Mouse (Mus musculus): ENCODE results near the gene Acaa1b. TPM values are rescaled to one million over a fixed set of nuclear protein-coding genes. Genes with fewer than 3 reads are reported as not detected.
A peak's percentile ranks its signal among the peaks of the same experiment; 100 is the strongest.

The Acaa1b gene
- total and polyA plus RNA-seq, 2 experiments from 2014 or later: 2.8 to 4.6 TPM

DNA sequence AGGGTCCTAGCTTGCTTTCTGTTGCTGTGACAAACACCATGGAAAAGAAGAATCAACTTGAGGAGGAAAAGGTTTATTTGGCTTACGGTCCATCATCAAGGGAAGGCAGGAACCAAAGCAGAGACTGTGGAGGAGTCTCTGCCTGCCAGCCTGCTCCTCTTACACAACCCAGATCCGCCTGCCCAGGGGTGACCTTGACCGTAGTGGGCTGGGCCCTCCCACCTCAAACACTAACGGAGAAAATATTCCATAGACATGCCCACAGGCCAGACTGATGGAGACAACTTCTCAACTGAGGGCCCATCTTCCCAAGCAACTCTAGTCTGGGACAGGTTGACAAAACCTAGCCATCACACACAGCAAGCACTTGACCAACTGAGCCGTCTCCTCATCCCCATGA is 14.8 kb downstream of the Acaa1b start:
- Histone ChIP-seq H3K9me3 (ENCODE audit: low read length) (no peaks in the 10 kb centered on the region), H3K36me3 (ENCODE audit: insufficient read depth, low read length) (no peaks in the 10 kb centered on the region), H3K4me1 (ENCODE audit: insufficient read depth, low read length) (no peaks in the 10 kb centered on the region), H3K9ac (replicated peaks; ENCODE audit: low read length, poor library complexity, severe bottlenecking) (no peak overlapping the region), H3K4me2 (ENCODE audit: low read depth, low read length, poor library complexity, severe bottlenecking) (no peak overlapping the region), H3K4me3 (ENCODE audit: low read depth, low read length) (no peak overlapping the region), H3K27ac (ENCODE audit: low read depth, low read length) (no peak overlapping the region), H3K27me3 (ENCODE audit: insufficient read depth, low read length) (no peaks in the 10 kb centered on the region)
- ATAC-seq (ENCODE audit: low FRiP score) (no peak), DNase-seq (ENCODE audit: low spot score) (no peak)
- no peak for TF ChIP-seq CTCF (IDR thresholded peaks at IDR 0.05)
- WGBS: 88% methylated on average over 5 of the region's 5 CpGs

DNA sequence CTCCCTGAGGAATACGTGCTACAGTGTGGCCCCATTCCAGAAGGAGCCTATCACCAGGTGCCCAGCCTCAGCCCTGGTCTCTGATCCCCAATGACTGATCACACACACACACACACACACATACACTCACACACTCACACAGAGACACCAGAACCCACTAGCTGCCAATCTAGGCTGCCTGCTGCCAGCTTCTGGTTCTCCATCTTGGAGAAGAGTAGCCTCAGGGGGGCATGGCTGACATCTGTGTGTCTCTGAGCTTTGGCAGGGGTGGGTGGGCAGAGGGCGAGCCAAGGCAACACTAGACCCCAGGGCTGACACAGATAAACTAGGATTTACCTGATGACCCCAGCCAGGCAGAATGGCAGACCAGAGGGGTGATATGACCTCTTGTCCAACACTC is 18.1 kb downstream of the Acaa1b start:
- WGBS: 79% methylated on average over 2 of the region's 2 CpGs
- TF ChIP-seq CTCF (IDR thresholded peaks at IDR 0.05): no peak
- Histone ChIP-seq H3K27ac (ENCODE audit: low read depth, low read length) (no peak overlapping the region), H3K4me3 (ENCODE audit: low read depth, low read length) (no peak overlapping the region), H3K36me3 (ENCODE audit: insufficient read depth, low read length) (no peaks in the 10 kb centered on the region), H3K4me1 (ENCODE audit: insufficient read depth, low read length) (no peaks in the 10 kb centered on the region), H3K4me2 (ENCODE audit: low read depth, low read length, poor library complexity, severe bottlenecking) (no peak overlapping the region), H3K9me3 (ENCODE audit: low read length) (peaks cover 6% of the 10 kb centered on the region; the same call in 1 of the 2 replicates), H3K9ac (replicated peaks; ENCODE audit: low read length, poor library complexity, severe bottlenecking) (no peak overlapping the region), H3K27me3 (ENCODE audit: insufficient read depth, low read length) (no peaks in the 10 kb centered on the region)
- ATAC-seq (ENCODE audit: low FRiP score) (no peak), DNase-seq (ENCODE audit: low spot score) (no peak)

DNA sequence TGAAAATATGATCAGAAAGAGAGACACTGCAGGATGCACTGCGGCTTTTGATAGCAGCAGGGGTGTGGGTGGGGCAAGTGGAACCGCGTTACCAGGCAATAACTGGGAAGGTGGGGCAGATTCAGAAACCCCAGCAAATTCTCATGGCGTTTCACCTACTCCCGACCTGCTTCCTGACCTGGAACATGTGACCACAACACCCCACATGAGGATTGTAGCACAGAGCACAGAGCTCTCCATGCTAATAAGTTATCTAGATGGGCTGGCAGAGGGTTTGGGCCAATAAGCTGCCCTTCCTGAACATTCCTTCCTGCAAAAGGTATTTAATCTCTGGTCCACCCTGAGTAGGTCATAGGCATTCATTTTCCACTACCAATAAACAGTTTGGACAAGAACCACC is 26.2 kb downstream of the Acaa1b start:
- no peak for ATAC-seq (ENCODE audit: low FRiP score)
- 67% methylated on average over 5 of the region's 5 CpGs for WGBS
- H3K27me3 ChIP-seq (ENCODE audit: insufficient read depth, low read length): no peaks in the 10 kb centered on the region
- no peak overlapping the region for H3K9ac ChIP-seq (replicated peaks; ENCODE audit: low read length, poor library complexity, severe bottlenecking)
- no peak for DNase-seq (ENCODE audit: low spot score)
- no peak for TF ChIP-seq CTCF (IDR thresholded peaks at IDR 0.05)
- no peaks in the 10 kb centered on the region for H3K36me3 ChIP-seq (ENCODE audit: insufficient read depth, low read length)
- no peak overlapping the region for H3K4me2 ChIP-seq (ENCODE audit: low read depth, low read length, poor library complexity, severe bottlenecking)
- no peaks in the 10 kb centered on the region for H3K4me1 ChIP-seq (ENCODE audit: insufficient read depth, low read length)
- no peak overlapping the region for H3K27ac ChIP-seq (ENCODE audit: low read depth, low read length)
- H3K9me3 ChIP-seq (ENCODE audit: low read length): no peaks in the 10 kb centered on the region
- no peak overlapping the region for H3K4me3 ChIP-seq (ENCODE audit: low read depth, low read length)

DNA sequence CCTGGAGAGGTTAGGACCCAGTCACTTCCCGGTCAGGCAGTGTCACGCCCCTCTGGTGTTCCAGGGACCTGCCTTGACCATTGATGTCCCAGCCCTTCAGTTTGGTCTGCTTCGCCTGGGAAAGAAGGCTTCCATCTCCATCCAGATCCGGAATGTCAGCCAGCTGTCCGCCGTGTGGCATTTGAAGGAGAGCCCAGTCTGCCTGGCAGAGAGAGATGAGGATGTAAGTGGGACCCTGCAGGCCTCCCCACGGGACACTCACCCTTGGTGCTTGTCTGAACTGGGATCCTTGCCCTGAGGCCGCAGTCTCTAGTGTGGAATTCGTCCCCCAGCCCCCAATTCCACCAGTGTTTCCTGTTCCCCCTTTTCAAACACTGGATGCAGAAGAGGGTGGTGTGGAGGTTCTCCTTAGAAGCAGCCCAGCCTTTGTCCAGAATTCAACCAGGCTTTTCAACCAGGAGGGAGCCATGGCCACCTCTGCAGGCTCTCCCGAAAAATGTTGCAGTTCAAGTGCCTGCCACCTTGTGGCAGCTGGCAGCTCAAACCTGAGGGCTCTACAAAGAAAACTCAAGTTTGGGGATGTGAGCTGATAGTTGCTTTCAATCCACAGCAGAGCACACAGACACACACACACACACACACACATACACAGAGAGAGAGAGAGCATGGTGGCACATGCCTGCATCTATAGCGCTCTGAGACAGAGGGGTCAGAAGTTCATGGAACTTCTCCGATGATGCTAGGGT is 28.3 kb downstream of the Acaa1b start:
- H3K4me2 ChIP-seq (ENCODE audit: low read depth, low read length, poor library complexity, severe bottlenecking): no peak overlapping the region
- no peak overlapping the region for H3K9ac ChIP-seq (replicated peaks; ENCODE audit: low read length, poor library complexity, severe bottlenecking)
- DNase-seq (ENCODE audit: low spot score): peak; percentile 25
- 85% methylated on average over 12 of the region's 12 CpGs for WGBS
- TF ChIP-seq CTCF (IDR thresholded peaks at IDR 0.05): peak; percentile 63
- no peaks in the 10 kb centered on the region for H3K4me1 ChIP-seq (ENCODE audit: insufficient read depth, low read length)
- H3K36me3 ChIP-seq (ENCODE audit: insufficient read depth, low read length): no peaks in the 10 kb centered on the region
- no peaks in the 10 kb centered on the region for H3K27me3 ChIP-seq (ENCODE audit: insufficient read depth, low read length)
- no peak overlapping the region for H3K4me3 ChIP-seq (ENCODE audit: low read depth, low read length)
- H3K9me3 ChIP-seq (ENCODE audit: low read length): no peaks in the 10 kb centered on the region
- ATAC-seq (ENCODE audit: low FRiP score): no peak
- no peak overlapping the region for H3K27ac ChIP-seq (ENCODE audit: low read depth, low read length)

GRCm38 (mm10) chr9:119122596-119123369 is 34.1 kb downstream of the Acaa1b start:
- H3K27me3 ChIP-seq (ENCODE audit: insufficient read depth, low read length): no peaks in the 10 kb centered on the region
- TF ChIP-seq CTCF (IDR thresholded peaks at IDR 0.05): no peak
- H3K4me1 ChIP-seq (ENCODE audit: insufficient read depth, low read length): no peaks in the 10 kb centered on the region
- no peak overlapping the region for H3K27ac ChIP-seq (ENCODE audit: low read depth, low read length)
- H3K4me2 ChIP-seq (ENCODE audit: low read depth, low read length, poor library complexity, severe bottlenecking): no peak overlapping the region
- DNase-seq (ENCODE audit: low spot score): no peak
- H3K4me3 ChIP-seq (ENCODE audit: low read depth, low read length): no peak overlapping the region
- no peaks in the 10 kb centered on the region for H3K36me3 ChIP-seq (ENCODE audit: insufficient read depth, low read length)
- no peaks in the 10 kb centered on the region for H3K9me3 ChIP-seq (ENCODE audit: low read length)
- WGBS: 87% methylated on average over 18 of the region's 18 CpGs
- H3K9ac ChIP-seq (replicated peaks; ENCODE audit: low read length, poor library complexity, severe bottlenecking): no peak overlapping the region
- no peak for ATAC-seq (ENCODE audit: low FRiP score)

- no peaks in the 10 kb centered on the region for H3K4me1 ChIP-seq (ENCODE audit: insufficient read depth, low read length)
- no peak overlapping the region for H3K9ac ChIP-seq (replicated peaks; ENCODE audit: low read length, poor library complexity, severe bottlenecking)
- no peak overlapping the region for H3K4me2 ChIP-seq (ENCODE audit: low read depth, low read length, poor library complexity, severe bottlenecking)
- no peak overlapping the region for H3K4me3 ChIP-seq (ENCODE audit: low read depth, low read length)
- TF ChIP-seq CTCF (IDR thresholded peaks at IDR 0.05): no peak
- WGBS: 70% methylated on average over 3 of the region's 3 CpGs
- no peak overlapping the region for H3K27ac ChIP-seq (ENCODE audit: low read depth, low read length)
- H3K36me3 ChIP-seq (ENCODE audit: insufficient read depth, low read length): no peaks in the 10 kb centered on the region
- H3K9me3 ChIP-seq (ENCODE audit: low read length): no peaks in the 10 kb centered on the region
- H3K27me3 ChIP-seq (ENCODE audit: insufficient read depth, low read length): no peaks in the 10 kb centered on the region
- ATAC-seq (ENCODE audit: low FRiP score): no peak
- no peak for DNase-seq (ENCODE audit: low spot score)
Measured at GRCm38 (mm10) chr9:119120168-119120560, 36.7 kb downstream of the Acaa1b start.

Data from midbrain, postnatal 0 days (tissue).